Mouse (Mus musculus) gastrocnemius, adult 2 months (tissue): ENCODE results near the gene Phf7. TPM values are rescaled to one million over a fixed set of nuclear protein-coding genes. Genes with fewer than 3 reads are reported as not detected.

Experiments used
- DNase-seq: peaks from one replicate; pipeline ENCODE4 v3.0.0; 2022
- H3K27ac ChIP-seq: fragments of 200-600 bp; 2 replicates; pipeline ENCODE4 v1.8.1; 2022; ENCODE audit warnings: mild to moderate bottlenecking
- H3K4me3 ChIP-seq: fragments of 200-600 bp; 2 replicates; pipeline ENCODE4 v1.8.1; 2022; ENCODE audit warnings: mild to moderate bottlenecking, moderate library complexity
- CTCF ChIP-seq: fragments of 200-600 bp; IDR thresholded peaks from 2 replicates; pipeline ENCODE4 v1.8.1; 2022; ENCODE audit warnings: antibody characterized with exemption, mild to moderate bottlenecking, moderate library complexity
- intact Hi-C: fragments of 180-260 bp; cut with DNase I; formaldehyde crosslinking; loops from one replicate; pipeline ENCODE4 v1.15.1; 2025
- total RNA-seq, 2 experiments: library from RNA; stranded (reverse); gene quantifications; 2 replicates each; pipeline ENCODE4 v1.2.3; 2021

Gene Phf7
- total RNA-seq, 2 experiments from 2014 or later = 7.3 to 8.9 TPM

GRCm38 (mm10) chr14:31250222-31251083 is 664 bp downstream of the Phf7 start:
- Histone ChIP-seq H3K27ac (peak overlapping the region; percentile 93), H3K4me3 (peak overlapping the region; percentile 100)
- TF ChIP-seq CTCF = no peak
- intact Hi-C loops = loop anchor here (5.0 to 10.0 kb wide), 4 partner anchors 43 to 244 kb away; partner anchors contain the start of genes Capn7, Eaf1, Mettl6 and Smim4
- no peak for DNase-seq

DNA sequence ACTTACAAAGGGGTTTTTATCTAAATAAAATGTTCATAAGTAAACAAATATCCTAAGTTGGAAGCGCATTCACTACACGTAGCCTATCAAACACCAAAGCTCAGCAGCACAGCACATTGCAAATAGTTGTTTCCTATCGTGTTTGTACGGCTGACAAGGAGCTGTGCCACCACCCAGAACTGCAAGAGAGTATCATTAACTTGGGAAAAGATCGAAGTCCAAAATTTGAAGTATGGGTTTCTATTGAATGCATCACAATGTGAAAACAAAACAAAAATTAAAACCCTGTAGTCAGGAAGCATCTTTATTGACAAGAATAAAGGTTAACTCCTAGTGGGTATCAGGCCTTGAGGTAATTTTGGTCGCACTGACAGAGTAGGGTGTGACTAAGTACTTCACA is 2.7 kb downstream of the Phf7 start:
- intact Hi-C loops = no loop called here
- no peak overlapping the region for H3K4me3 ChIP-seq
- no peak overlapping the region for H3K27ac ChIP-seq
- DNase-seq = no peak
- TF ChIP-seq CTCF = no peak

DNA sequence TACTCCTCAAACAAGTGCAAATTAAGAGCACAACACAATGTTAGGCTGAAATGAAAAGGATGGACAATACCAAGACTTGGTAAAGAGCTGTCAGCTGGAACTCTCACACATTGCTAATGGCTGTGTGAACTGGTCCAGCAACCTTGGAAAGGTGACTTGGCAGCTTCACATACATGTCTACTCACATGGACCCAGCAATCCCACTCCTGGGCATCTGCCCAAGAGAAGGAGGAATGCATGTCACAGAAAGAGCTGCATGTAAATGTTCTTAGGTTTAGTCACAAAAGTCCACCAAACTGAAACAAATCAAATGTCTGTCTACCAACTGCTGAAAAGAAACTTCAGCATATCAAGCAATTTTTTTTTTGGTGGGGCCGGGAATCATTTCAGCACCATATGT is 5.2 kb downstream of the Phf7 start:
- Histone ChIP-seq H3K27ac (no peak overlapping the region), H3K4me3 (no peak overlapping the region)
- intact Hi-C loops = no loop called here
- TF ChIP-seq CTCF = no peak
- peak; percentile 8 for DNase-seq

- Histone ChIP-seq H3K27ac (no peak overlapping the region), H3K4me3 (no peak overlapping the region)
- no peak for TF ChIP-seq CTCF
- no peak for DNase-seq
- intact Hi-C loops = no loop called here
Measured at GRCm38 (mm10) chr14:31244777-31245176, 6.3 kb downstream of the Phf7 start.

- peak; percentile 15 for DNase-seq
- intact Hi-C loops = no loop called here
- Histone ChIP-seq H3K27ac (peak overlapping the region; percentile 8; the same call in 1 of the 2 replicates), H3K4me3 (no peak overlapping the region)
- no peak for TF ChIP-seq CTCF
Measured at GRCm38 (mm10) chr14:31240528-31240927, 10.6 kb downstream of the Phf7 start.

DNA sequence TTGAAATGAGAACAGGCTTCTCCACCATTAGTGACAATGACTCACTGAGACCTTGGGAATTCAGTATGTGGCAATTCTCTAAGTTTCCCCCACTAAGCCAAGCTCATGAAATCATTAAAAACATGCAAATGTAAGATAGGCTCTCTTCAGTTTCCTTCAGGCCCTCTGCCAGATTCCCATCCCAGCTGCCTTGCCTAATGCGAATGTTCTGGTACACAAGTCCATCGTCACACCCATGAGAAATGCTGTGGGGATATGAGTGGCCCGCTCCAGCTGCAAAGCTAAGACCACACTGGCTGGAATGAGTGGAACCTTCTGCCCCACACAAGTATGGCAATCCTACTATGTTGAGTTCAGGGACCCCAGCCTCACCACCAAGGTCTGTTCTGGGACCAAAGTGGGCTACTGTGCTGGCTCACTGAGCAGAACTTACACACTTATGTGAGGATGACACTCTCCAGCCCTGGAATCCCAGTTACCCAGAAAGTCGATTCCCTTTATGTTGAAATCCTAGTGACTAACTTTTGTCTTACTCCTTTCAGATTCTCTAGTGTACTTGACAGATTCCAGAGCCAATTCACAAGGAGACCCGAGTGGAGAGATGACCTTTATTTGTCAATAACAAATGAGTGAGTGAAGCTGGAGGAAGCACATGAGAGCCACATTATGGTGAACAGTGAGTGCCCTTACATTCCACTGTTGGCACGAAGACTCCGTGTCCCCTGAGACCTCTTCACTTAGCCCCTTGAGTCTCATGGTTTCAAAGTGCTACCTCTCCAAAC is 13.8 kb downstream of the Phf7 start:
- intact Hi-C loops = no loop called here

GRCm38 (mm10) chr14:31233996-31234591 is 17.0 kb downstream of the Phf7 start:
- peak; percentile 78 for DNase-seq
- H3K4me3 ChIP-seq = peak overlapping the region; percentile 53
- intact Hi-C loops = loop anchor here (1.0 kb wide), 1 partner anchor 19 kb away; no protein-coding TSS in a partner anchor
- TF ChIP-seq CTCF = peak; percentile 83
- H3K27ac ChIP-seq = peak overlapping the region; percentile 81

More for the DNA sequence above, 13.8 kb downstream of the Phf7 start:
- DNase-seq = peak; percentile 76
- Histone ChIP-seq H3K4me3 (no peak overlapping the region), H3K27ac (peak overlapping the region; percentile 66)
- no peak for TF ChIP-seq CTCF

- DNase-seq = no peak
- Histone ChIP-seq H3K27ac (peak overlapping the region; percentile 81), H3K4me3 (peak overlapping the region; percentile 53)
- no peak for TF ChIP-seq CTCF
- intact Hi-C loops = no loop called here
Measured at GRCm38 (mm10) chr14:31233070-31233995, 17.8 kb downstream of the Phf7 start.

GRCm38 (mm10) chr14:31232404-31233069 is 18.6 kb downstream of the Phf7 start:
- no peak for TF ChIP-seq CTCF
- DNase-seq = no peak
- peak overlapping the region; percentile 81 for H3K27ac ChIP-seq
- peak overlapping the region; percentile 29 for H3K4me3 ChIP-seq
- intact Hi-C loops = no loop called here

- Histone ChIP-seq H3K4me3 (no peak overlapping the region), H3K27ac (peak overlapping the region; percentile 81)
- no peak for TF ChIP-seq CTCF
- DNase-seq = no peak
- intact Hi-C loops = no loop called here
Measured at GRCm38 (mm10) chr14:31230442-31230841, 20.7 kb downstream of the Phf7 start.

DNA sequence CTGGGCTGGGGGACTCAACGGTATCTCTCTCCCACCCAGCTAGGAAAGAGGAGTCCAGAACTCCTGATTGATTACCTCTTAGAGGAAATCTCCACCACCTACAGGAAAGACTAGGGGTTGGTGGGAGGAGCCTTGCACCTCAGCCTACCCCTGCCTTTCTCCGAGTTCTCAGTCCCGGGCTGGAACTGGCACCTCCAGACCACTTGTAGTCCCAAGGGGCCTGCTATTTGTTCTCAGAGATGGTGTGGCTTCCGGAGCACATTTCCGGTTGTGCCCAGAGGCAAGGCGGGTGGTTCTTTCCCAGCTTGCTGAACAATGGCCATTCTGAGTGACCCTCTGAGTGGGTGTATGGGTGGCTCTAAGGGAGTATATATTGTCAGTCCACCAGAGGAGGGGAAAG is 22.9 kb downstream of the Phf7 start:
- H3K27ac ChIP-seq = peak overlapping the region; percentile 81
- intact Hi-C loops = no loop called here
- TF ChIP-seq CTCF = no peak
- DNase-seq = no peak
- peak overlapping the region; percentile 34; the same call in 1 of the 2 replicates for H3K4me3 ChIP-seq
